Mouse (Mus musculus): Measurements from ENCODE around the gene Myo1d. TPM values are rescaled to one million over a fixed set of nuclear protein-coding genes. Genes with fewer than 3 reads are reported as not detected.

The Myo1d gene
- polyA plus RNA-seq, 1 experiment = not detected

DNA sequence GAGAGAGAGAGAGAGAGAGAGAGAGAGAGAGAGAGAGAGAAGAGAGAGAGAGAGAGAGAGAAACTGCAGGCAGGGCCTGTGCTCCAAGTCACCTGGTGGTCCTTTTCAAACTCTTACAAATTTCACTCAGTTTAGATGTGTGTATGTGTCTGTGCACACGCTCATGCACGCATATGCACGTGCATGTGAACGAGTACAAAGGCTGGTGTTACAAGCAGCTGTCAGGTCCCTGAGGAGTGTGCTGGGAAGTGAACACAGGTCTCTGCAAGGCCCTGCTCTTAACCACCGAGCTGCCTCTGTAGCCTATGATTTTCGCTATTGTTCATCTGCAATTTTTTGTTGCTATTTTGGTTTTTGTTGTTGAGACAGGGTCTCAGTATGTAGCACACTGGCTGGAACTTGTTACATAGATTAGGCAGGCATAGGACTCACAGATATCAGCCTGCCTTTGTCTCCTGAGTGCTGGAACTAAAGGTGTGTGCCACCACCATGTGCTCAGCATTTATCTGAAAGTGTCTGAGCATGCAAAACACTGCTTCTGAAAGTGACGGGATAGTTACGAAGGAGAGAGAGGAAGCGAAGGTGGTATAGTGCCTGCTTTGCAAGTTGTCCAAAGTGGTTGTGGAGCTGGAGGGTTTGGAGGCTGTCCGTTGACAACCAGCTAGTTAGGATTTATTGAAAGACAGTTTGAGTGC, 282.5 kb downstream of the Myo1d start:
- Histone ChIP-seq H3K4me3 (ENCODE audit: insufficient read depth, low read depth, low read length) (no peak overlapping the region), H3K4me1 (ENCODE audit: control insufficient read depth, insufficient read depth, low read length) (peaks cover 52% of the 10 kb centered on the region), H3K27ac (ENCODE audit: insufficient read depth, low read depth, low read length) (peak overlapping the region; percentile 92)
- 55% methylated on average over 10 of the region's 10 CpGs for WGBS
- TF ChIP-seq POLR2A (IDR thresholded peaks at IDR 0.05; ENCODE audit: insufficient read depth, low read depth, low read length) (no peak), CTCF (IDR thresholded peaks at IDR 0.05; ENCODE audit: insufficient read depth, low read depth, low read length) (no peak)

DNA sequence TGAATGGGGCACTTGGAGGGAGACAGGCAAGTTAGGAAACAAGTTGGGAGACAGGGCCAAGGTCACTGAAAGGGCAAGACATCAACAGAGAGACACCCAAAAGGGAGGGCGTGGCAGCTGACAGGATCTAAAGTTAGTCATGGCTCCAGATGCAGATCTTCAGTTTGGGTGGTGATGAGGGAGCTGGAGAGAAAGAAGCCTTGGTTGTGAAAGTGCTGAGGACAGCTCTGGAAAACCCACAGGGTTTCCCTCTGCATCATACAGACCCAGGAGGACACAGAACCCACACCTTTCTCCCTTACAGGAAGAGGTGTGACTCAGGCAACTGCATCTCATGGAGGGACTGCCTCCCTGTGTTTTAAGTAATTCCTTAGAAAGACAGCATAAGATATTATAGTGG, 283.2 kb downstream of the Myo1d start:
- H3K27ac ChIP-seq (ENCODE audit: insufficient read depth, low read depth, low read length) = peak overlapping the region; percentile 92
- WGBS = 57% methylated on average over 1 of the region's 1 CpGs
- no peak overlapping the region for H3K4me3 ChIP-seq (ENCODE audit: insufficient read depth, low read depth, low read length)
- peaks cover 52% of the 10 kb centered on the region for H3K4me1 ChIP-seq (ENCODE audit: control insufficient read depth, insufficient read depth, low read length)
- TF ChIP-seq CTCF (IDR thresholded peaks at IDR 0.05; ENCODE audit: insufficient read depth, low read depth, low read length) (no peak), POLR2A (IDR thresholded peaks at IDR 0.05; ENCODE audit: insufficient read depth, low read depth, low read length) (no peak)

DNA sequence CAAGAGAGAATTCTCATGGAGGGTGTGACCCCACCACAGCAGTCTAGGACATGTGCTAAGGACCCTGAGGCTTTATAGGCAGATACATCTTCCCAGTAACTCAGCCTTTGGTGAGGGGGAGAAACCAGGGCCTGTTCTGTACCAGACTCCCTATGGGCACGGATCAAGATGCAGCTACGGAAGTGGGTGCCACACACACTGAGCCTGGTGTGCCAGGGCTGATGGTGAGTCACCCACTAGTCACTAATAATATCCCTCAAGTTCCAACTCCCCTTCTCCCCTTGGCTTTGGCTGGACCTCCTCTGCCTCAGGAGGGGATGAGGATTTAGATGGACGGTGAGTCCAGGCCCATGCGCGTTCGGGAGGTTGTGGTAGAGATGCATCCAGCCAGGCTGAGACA, 283.9 kb downstream of the Myo1d start:
- 54% methylated on average over 6 of the region's 6 CpGs for WGBS
- no peak for TF ChIP-seq CTCF (IDR thresholded peaks at IDR 0.05; ENCODE audit: insufficient read depth, low read depth, low read length)
- no peak for TF ChIP-seq POLR2A (IDR thresholded peaks at IDR 0.05; ENCODE audit: insufficient read depth, low read depth, low read length)
- peaks cover 54% of the 10 kb centered on the region for H3K4me1 ChIP-seq (ENCODE audit: control insufficient read depth, insufficient read depth, low read length)
- H3K4me3 ChIP-seq (ENCODE audit: insufficient read depth, low read depth, low read length) = no peak overlapping the region
- peak overlapping the region; percentile 92 for H3K27ac ChIP-seq (ENCODE audit: insufficient read depth, low read depth, low read length)

DNA sequence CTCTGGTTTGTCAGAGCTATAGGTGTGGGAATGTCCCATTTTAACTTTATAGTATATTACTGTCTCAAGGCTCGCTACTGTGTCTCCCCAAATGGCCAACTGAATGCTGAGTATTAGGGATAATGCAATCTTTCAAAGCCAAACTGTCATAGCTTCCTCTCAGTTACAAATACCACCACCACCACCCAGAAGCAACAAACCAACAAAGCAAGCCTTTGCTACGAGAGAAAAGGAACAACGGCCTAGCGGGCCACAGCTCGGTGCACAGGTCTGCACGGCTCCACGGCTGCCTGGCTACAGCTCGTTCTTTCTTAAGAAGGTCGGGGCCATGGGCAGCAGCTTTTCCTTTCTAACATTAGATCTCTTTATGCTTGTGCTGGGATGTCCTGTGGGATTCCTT, 285.0 kb downstream of the Myo1d start:
- H3K4me1 ChIP-seq (ENCODE audit: control insufficient read depth, insufficient read depth, low read length) = peaks cover 57% of the 10 kb centered on the region
- no peak for TF ChIP-seq POLR2A (IDR thresholded peaks at IDR 0.05; ENCODE audit: insufficient read depth, low read depth, low read length)
- TF ChIP-seq CTCF (IDR thresholded peaks at IDR 0.05; ENCODE audit: insufficient read depth, low read depth, low read length) = no peak
- WGBS = 67% methylated on average over 9 of the region's 9 CpGs

DNA sequence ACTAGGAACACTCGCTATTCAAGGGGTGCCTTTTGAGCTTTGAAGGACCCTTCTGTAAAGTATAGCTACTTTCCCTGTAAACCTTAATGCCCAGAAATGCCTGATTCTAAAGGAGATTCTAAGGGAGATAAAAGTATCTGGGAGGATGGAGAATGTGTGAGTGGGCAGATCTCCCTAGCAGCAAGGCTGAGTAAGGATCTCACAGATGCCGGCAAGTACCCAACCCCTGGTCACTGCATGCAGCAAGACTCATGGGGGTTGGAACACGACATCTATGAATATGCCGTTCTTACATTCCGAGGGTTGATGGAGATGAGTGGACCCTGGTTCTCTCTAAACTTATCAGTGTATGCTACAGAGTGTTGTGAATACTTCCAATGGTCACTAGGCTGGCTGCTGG, 286.6 kb downstream of the Myo1d start:
- no peak overlapping the region for H3K4me3 ChIP-seq (ENCODE audit: insufficient read depth, low read depth, low read length)
- TF ChIP-seq CTCF (IDR thresholded peaks at IDR 0.05; ENCODE audit: insufficient read depth, low read depth, low read length) = no peak
- no peak for TF ChIP-seq POLR2A (IDR thresholded peaks at IDR 0.05; ENCODE audit: insufficient read depth, low read depth, low read length)
- peaks cover 56% of the 10 kb centered on the region for H3K4me1 ChIP-seq (ENCODE audit: control insufficient read depth, insufficient read depth, low read length)
- no peak overlapping the region for H3K27ac ChIP-seq (ENCODE audit: insufficient read depth, low read depth, low read length)
- WGBS = 64% methylated on average over 5 of the region's 5 CpGs

More for the DNA sequence above, 285.0 kb downstream of the Myo1d start:
- H3K4me3 ChIP-seq (ENCODE audit: insufficient read depth, low read depth, low read length) = no peak overlapping the region
- H3K27ac ChIP-seq (ENCODE audit: insufficient read depth, low read depth, low read length) = no peak overlapping the region

DNA sequence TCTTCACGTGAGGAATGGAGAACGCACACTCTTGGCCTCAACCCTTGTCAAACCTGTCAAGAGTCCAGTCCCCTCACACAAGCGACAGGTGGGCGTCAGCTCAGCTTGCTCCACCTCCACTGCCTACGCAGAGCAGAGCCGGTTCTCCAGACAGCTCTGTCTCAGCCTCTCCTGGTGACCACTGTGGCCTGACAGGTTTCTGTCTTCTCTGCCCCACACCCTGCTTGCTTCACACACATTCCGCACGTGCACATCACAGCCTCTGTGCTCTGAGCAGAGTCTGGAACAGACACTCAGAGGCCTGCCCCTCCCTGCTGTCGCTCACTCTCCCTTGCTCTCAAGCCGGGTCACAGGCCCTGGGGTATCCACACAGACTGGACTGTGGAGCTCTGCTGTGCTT, 289.0 kb downstream of the Myo1d start:
- H3K4me3 ChIP-seq (ENCODE audit: insufficient read depth, low read depth, low read length) = no peak overlapping the region
- no peak for TF ChIP-seq CTCF (IDR thresholded peaks at IDR 0.05; ENCODE audit: insufficient read depth, low read depth, low read length)
- TF ChIP-seq POLR2A (IDR thresholded peaks at IDR 0.05; ENCODE audit: insufficient read depth, low read depth, low read length) = no peak
- no peak overlapping the region for H3K27ac ChIP-seq (ENCODE audit: insufficient read depth, low read depth, low read length)
- H3K4me1 ChIP-seq (ENCODE audit: control insufficient read depth, insufficient read depth, low read length) = peaks cover 58% of the 10 kb centered on the region
- WGBS = 87% methylated on average over 10 of the region's 10 CpGs

DNA sequence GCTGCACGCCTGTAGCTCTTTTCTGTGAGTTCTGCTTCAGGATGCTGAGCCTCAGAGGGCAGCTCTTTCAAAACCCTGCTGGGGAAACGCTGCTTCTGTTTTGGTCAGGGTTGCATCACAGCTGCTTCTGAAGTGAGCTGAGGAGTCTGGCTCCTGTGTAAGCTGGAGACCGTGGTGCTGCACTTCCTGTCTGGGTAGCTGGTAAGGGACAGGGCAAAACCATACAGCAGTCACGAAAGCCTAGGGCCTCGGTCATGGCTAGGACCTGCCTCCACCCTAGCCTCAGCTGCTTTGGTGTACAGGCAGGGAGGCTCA, 290.0 kb downstream of the Myo1d start:
- no peak overlapping the region for H3K4me3 ChIP-seq (ENCODE audit: insufficient read depth, low read depth, low read length)
- no peak for TF ChIP-seq CTCF (IDR thresholded peaks at IDR 0.05; ENCODE audit: insufficient read depth, low read depth, low read length)
- TF ChIP-seq POLR2A (IDR thresholded peaks at IDR 0.05; ENCODE audit: insufficient read depth, low read depth, low read length) = no peak
- H3K27ac ChIP-seq (ENCODE audit: insufficient read depth, low read depth, low read length) = peak overlapping the region; percentile 40; the same call in 1 of the 2 replicates
- 54% methylated on average over 5 of the region's 5 CpGs for WGBS
- H3K4me1 ChIP-seq (ENCODE audit: control insufficient read depth, insufficient read depth, low read length) = peaks cover 63% of the 10 kb centered on the region

DNA sequence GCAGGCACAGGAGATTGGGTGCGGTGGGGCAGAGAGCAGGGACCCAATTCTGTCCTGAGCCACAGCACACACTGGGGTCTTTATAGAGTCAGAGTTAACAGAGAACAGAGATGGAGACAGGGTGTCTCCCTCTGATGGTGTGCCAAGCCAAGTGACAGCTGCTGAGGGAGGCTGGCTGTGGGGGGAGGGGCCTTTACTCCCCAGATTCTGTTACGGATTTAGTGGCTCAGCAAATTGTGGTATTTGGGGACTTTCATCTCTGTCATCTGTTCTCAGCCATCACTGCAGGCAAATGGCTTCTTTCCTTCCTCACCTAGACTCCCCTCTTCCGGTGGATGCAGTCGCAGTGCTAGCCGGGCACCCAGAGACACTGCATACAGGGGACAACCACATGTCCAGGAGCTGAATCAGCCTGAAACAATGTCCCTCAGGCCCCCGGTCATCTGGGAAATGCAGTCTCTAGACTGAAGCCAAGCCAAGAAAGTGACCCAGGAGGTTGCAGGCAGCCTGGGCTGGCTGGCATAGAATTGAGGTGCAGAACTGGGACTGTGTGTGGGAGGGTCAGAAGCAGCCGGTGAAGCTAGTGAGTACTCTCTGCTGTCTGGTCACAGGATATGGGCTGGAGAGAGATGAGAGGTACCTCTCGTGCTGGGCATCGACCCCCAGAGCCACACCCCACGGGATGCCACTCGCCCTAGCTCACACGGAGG, 290.5 kb downstream of the Myo1d start:
- 43% methylated on average over 12 of the region's 12 CpGs for WGBS
- peak overlapping the region; percentile 40; the same call in 1 of the 2 replicates for H3K27ac ChIP-seq (ENCODE audit: insufficient read depth, low read depth, low read length)

DNA sequence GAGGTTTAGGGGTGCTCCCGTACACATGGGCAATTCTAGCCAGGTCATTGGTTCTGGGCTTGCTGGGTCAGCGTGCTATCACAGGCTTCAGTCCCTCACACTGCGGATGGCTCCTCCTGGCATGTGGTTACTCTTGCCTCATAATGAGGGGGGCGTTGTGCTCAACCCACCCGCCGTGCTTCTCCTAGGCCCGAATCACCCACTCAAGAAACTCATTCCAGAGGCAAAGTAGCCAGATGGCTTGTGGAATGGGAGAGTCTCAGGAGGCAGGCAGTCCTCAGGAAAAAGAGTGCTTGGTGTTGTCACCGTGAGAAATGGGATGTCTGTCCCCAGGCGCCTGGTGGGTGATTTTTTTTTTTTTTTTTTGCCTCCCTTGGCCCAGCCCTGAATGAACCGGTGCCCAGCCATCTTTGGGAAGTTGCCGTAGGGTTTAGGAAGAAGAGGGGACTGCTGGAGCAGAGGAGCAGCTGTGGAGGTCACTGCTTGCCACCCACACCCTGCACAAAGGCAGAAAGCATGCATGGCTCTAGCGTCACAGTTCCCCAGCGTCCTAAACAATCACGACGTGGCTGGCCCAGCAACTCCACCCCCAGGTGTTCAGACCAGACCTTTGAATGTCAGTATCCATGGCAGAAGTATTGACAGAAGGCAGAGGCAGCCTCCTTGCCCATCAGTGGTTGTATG, 291.8 kb downstream of the Myo1d start:
- Histone ChIP-seq H3K27ac (ENCODE audit: insufficient read depth, low read depth, low read length) (no peak overlapping the region), H3K4me3 (ENCODE audit: insufficient read depth, low read depth, low read length) (no peak overlapping the region), H3K4me1 (ENCODE audit: control insufficient read depth, insufficient read depth, low read length) (peaks cover 74% of the 10 kb centered on the region)
- TF ChIP-seq POLR2A (IDR thresholded peaks at IDR 0.05; ENCODE audit: insufficient read depth, low read depth, low read length) = no peak
- TF ChIP-seq CTCF (IDR thresholded peaks at IDR 0.05; ENCODE audit: insufficient read depth, low read depth, low read length) = no peak
- WGBS = 68% methylated on average over 15 of the region's 15 CpGs

More for the DNA sequence above, 290.5 kb downstream of the Myo1d start:
- Histone ChIP-seq H3K4me1 (ENCODE audit: control insufficient read depth, insufficient read depth, low read length) (peaks cover 63% of the 10 kb centered on the region), H3K4me3 (ENCODE audit: insufficient read depth, low read depth, low read length) (no peak overlapping the region)
- TF ChIP-seq CTCF (IDR thresholded peaks at IDR 0.05; ENCODE audit: insufficient read depth, low read depth, low read length) = no peak
- no peak for TF ChIP-seq POLR2A (IDR thresholded peaks at IDR 0.05; ENCODE audit: insufficient read depth, low read depth, low read length)
